In the genomic region with DNA sequence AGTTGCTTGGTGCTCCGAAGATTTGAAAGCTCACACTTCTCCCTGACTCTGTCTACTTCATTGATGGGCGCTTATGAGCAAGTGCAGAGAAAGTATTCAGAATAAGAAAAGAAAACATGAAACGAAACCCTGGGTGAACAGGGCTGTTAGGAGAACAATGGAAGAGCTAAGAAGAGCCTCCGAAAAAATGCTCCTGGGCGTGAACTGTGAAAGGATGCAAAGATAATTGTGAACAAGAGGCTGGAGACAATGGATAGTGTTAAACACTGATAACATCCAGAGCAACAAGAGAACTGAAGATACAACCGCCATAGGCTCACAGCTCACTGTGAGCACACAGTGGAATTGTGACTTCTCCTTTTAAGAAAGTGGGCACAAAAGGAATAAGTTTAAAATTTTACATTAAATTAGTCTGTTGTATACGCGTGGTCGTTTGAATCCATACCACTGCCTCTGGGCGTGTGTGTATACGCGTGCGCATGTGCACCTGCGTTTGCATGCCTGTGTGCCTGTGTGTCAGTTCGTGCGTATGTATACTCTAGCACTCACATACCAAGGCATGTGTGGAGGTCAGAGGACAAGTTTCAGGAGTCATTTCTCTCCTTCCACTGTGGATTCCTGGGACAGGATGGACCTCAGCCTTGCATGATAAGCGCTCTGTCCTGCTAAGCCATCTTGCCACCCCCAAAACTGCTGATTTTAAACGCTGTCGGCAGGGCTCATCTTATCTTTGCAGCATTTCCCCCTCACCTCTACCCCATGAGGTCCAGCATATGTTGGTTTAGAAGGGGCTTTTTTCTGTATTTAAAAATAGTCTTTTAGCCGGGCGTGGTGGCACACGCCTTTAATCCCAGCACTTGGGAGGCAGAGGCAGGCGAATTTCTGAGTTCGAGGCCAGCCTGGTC, we compare ENCODE assay signal across 27 mouse cellular contexts.
A peak's percentile ranks its signal among the peaks of the same experiment; 100 is the strongest.
DNase-seq lines count a peak whose midpoint lies in the region; ATAC-seq lines count a peak whose summit lies in the region.
"Had no signal": no experiment of that assay in that cellular context is flagged by ENCODE, and none has a peak within 500 bp of the region (broad histone marks: within the 10 kb centered on the region; RNA-seq: fewer than 3 reads in every experiment).

No protein-coding gene starts in this region.

- no peak for DNase-seq in midbrain, embryonic 10.5 days (ENCODE audit: low spot score)
- peak; percentile 71 for DNase-seq in MEL-GATA-1-ER (ENCODE audit: extremely low read depth, low read depth)
- peak; percentile 6 for DNase-seq in liver, embryonic 13.5 days
- no peak for DNase-seq in thymus, adult 18-20 months
- no peak for DNase-seq in urinary bladder, adult 2 months (ENCODE audit: low spot score)
- no peak for DNase-seq in layer of hippocampus, adult 8-10 months (ENCODE audit: low spot score in 2 of 2)
- DNase-seq: adrenal gland, adult 2 months; B cell, adult 2 months; cerebellum, adult 11-12 months; cerebellum, postnatal 14 days; gastrocnemius, postnatal 10 days; heart, postnatal 14 days; kidney, postnatal 36 days; left cerebral cortex, postnatal 4 days; midbrain, embryonic 14.5 days; right cerebral cortex, postnatal 25 days; spleen, adult 18-20 months; thymus, postnatal 25 days had no signal

- no peaks in the 10 kb centered on the region for H3K36me3 ChIP-seq in midbrain, embryonic 12.5 days
- H3K36me3 ChIP-seq in midbrain, embryonic 10.5 days = no peaks in the 10 kb centered on the region
- no peaks in the 10 kb centered on the region for H3K36me3 ChIP-seq in liver, embryonic 13.5 days
- H3K36me3 ChIP-seq: forebrain, embryonic 10.5 days; heart, embryonic 13.5 days; hindbrain, embryonic 15.5 days; kidney, embryonic 15.5 days; limb, embryonic 15.5 days had no signal

- H3K4me2 ChIP-seq in midbrain, embryonic 12.5 days (replicated peaks) = no peak overlapping the region
- H3K4me2 ChIP-seq in liver, embryonic 13.5 days = peak overlapping the region; percentile 14; the same call in 1 of the 2 replicates
- H3K4me2 ChIP-seq: heart, embryonic 13.5 days; hindbrain, embryonic 15.5 days; kidney, embryonic 15.5 days; limb, embryonic 15.5 days had no signal

- H3K4me1 ChIP-seq in midbrain, embryonic 12.5 days = peaks cover 10% of the 10 kb centered on the region
- H3K4me1 ChIP-seq in midbrain, embryonic 10.5 days = peaks cover 36% of the 10 kb centered on the region
- H3K4me1 ChIP-seq in liver, embryonic 13.5 days (replicated peaks) = peaks cover 20% of the 10 kb centered on the region
- H3K4me1 ChIP-seq: hindbrain, embryonic 15.5 days; kidney, embryonic 15.5 days; limb, embryonic 15.5 days had no signal

- H3K27ac ChIP-seq in midbrain, embryonic 12.5 days (replicated peaks) = no peak overlapping the region
- H3K27ac ChIP-seq in midbrain, embryonic 10.5 days (replicated peaks) = no peak overlapping the region
- H3K27ac ChIP-seq in liver, embryonic 13.5 days = peak overlapping the region; percentile 47; the same call in 1 of the 2 replicates
- H3K27ac ChIP-seq: forebrain, embryonic 10.5 days; heart, embryonic 13.5 days; hindbrain, embryonic 15.5 days; kidney, embryonic 15.5 days; limb, embryonic 15.5 days; macrophage had no signal

- no peak overlapping the region for H3K9ac ChIP-seq in midbrain, embryonic 12.5 days (replicated peaks)
- H3K9ac ChIP-seq in liver, embryonic 13.5 days = no peak overlapping the region
- H3K9ac ChIP-seq: heart, embryonic 13.5 days; hindbrain, embryonic 15.5 days; kidney, embryonic 15.5 days; limb, embryonic 15.5 days had no signal

- 0 out of 2 replicates have a peak, but pooled peaks have one; percentile 24 for ATAC-seq in midbrain, embryonic 12.5 days (ENCODE audit: low FRiP score, low read depth)
- ATAC-seq in liver, embryonic 13.5 days (ENCODE audit: low read depth) = peak; percentile 81
- ATAC-seq: forebrain, embryonic 16.5 days; intestine, postnatal 0 days had no signal

- no peaks in the 10 kb centered on the region for H3K9me3 ChIP-seq in midbrain, embryonic 12.5 days
- H3K9me3 ChIP-seq in midbrain, embryonic 10.5 days (replicated peaks) = no peaks in the 10 kb centered on the region
- H3K9me3 ChIP-seq in liver, embryonic 13.5 days (replicated peaks) = no peaks in the 10 kb centered on the region
- H3K9me3 ChIP-seq: forebrain, embryonic 10.5 days; heart, embryonic 13.5 days; hindbrain, embryonic 15.5 days; kidney, embryonic 15.5 days; limb, embryonic 15.5 days had no signal

- WGBS in midbrain, embryonic 12.5 days = 82% methylated on average over 24 of the region's 24 CpGs
- WGBS in midbrain, embryonic 10.5 days = 83% methylated on average over 24 of the region's 24 CpGs
- 44% methylated on average over 24 of the region's 24 CpGs for WGBS in liver, embryonic 13.5 days (ENCODE audit: insufficient replicate concordance)

- H3K27me3 ChIP-seq in midbrain, embryonic 12.5 days = no peaks in the 10 kb centered on the region
- H3K27me3 ChIP-seq in midbrain, embryonic 10.5 days (ENCODE audit: low read depth, poor library complexity, severe bottlenecking) = no peaks in the 10 kb centered on the region
- no peaks in the 10 kb centered on the region for H3K27me3 ChIP-seq in liver, embryonic 13.5 days
- H3K27me3 ChIP-seq: heart, embryonic 13.5 days; hindbrain, embryonic 15.5 days; kidney, embryonic 15.5 days; limb, embryonic 15.5 days had no signal

- H3K4me3 ChIP-seq in midbrain, embryonic 12.5 days = no peak overlapping the region
- H3K4me3 ChIP-seq in midbrain, embryonic 10.5 days = no peak overlapping the region
- H3K4me3 ChIP-seq in liver, embryonic 13.5 days (replicated peaks) = no peak overlapping the region
- H3K4me3 ChIP-seq: forebrain, embryonic 10.5 days; heart, embryonic 13.5 days; hindbrain, embryonic 15.5 days; kidney, embryonic 15.5 days; limb, embryonic 15.5 days had no signal

Comparison
In these comparisons a context has a peak if more than half of its experiments do, and no peak if none do; other contexts are left out.
1. DNase-seq: peak in MEL-GATA-1-ER (single experiment) and liver, embryonic 13.5 days (single experiment); none in midbrain, embryonic 10.5 days (single experiment), thymus, adult 18-20 months (0 of 2), urinary bladder, adult 2 months (single experiment) and layer of hippocampus, adult 8-10 months (0 of 2).